Mouse (Mus musculus): ENCODE measurements around the gene Ccdc96.

Gene Ccdc96

DNA sequence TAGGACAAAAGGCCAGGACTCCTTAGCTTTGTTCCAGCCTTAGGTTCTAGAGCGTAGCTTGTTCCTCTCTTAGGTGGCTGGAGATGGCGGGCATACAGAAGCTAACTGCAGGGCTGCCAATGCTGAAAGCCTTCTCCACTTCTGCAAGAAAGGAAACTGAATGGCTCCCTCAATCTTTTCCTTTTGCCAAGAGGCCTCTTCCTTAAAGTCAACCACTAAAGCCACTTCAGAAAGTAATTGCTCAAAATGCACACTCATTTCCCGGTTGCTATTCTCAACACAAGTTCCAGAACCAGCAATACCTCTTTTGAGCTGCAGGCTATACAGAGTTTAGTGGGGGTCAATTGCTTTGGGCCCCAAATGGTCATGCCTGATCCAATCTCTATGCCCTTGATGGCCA is 6.9 kb upstream of the Ccdc96 start:
- DNase-seq = no peak

DNA sequence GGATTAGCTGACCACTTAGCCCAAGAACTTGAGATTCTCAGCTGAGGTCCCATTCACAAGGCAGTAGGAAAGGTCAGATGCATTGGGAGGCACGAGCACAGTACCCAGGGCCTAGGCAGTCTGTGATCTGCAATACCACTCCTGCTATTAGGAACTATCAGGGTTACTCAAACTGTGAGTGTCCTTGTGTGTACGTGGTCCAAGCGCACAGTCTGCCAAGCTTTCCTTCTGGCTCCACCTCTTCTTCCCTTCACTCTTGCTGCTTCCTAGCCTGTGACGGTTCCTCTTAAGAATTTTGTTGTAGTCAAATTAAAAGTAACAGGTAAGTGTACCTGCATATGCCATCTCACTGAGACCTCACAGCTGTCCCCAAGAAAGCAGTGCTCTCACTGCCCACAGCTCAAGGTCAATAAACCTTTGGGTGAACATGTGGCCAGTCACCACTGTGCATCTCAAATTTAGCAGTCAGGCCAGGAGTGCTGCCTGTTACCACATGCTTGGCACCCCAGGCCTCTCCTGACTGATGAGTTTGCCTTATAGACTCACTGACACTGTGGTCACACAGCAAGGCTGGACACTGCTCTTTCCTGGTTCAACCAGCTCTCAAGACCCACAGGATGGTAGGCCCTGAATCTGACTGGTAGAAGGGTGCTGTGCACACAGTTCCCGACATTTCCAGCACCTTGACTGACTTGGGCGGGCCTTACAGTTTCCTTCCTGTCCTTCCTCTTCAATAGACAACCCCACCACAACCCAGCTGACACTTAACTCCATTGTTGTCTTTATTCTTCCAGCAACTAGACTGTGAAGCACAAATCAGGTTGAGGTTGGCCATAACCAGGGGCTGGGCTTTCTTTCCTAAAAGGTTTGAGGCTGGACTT is 5.6 kb upstream of the Ccdc96 start:
- no peak for DNase-seq

GRCm38 (mm10) chr5:36479735-36480134 is 4.7 kb upstream of the Ccdc96 start:
- no peak for DNase-seq

DNA sequence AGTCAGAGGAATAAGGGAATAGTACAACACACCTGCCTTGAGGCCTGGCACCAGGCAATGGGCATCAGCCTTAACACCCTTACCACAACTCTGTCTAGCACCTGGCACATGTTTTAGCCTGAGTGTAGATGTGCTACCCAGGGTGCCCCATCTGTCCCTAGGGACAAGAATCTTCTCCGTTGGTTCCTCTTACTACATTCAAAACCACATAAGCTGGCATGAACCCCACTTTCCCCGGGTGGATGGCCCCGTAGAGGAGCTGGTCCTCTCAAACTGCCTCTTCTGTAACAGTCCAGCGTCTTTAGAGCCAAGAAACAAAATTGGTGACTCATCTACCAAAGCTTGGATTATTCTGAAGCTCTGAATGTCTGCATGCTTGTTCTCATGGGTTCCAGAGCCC is 4.0 kb upstream of the Ccdc96 start:
- no peak for DNase-seq

DNA sequence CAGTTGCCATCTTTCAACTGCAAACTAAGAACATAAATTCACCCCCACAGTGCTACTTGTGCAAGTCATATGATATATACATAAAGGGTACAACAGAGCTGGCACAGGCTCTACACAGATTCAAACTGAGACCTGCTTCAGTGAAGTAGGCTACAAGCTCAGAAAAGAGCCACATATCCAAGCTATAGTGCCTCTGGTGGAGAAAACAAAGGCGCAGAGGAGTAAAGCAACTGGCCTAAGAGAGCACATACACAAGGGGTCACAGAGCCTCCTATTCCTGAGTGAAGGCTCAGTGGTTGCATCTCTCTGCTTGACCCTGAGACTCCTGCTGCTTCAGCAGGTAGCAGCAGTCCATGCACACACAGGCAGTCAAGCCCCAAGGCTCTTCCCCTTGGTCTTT is 3.3 kb upstream of the Ccdc96 start:
- no peak for DNase-seq

- DNase-seq = peak; percentile 69
Measured at GRCm38 (mm10) chr5:36483203-36484101, 936 bp upstream of the Ccdc96 start.

DNA sequence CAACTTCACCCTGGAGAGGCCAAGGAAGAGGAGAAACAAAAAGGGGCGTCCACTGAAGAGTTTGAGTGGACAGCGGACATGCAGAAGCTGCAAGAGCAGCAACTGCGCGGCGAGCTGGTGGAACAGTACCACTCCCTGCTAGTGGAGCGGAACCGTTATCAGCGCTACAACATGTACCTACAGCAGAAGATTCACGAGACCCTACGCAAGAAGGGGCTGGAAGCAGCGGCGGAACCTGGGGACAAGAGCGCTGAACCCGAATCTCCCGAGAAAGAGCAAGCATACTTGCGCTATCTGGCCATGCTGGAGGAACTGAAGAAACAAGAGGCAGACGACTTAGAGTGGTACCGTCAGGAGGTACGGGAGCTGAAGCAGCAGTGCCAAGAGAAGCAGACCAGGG is 918 bp downstream of the Ccdc96 start:
- no peak for DNase-seq

GRCm38 (mm10) chr5:36489225-36489624 is 4.8 kb downstream of the Ccdc96 start:
- no peak for DNase-seq

- DNase-seq = no peak
Measured at GRCm38 (mm10) chr5:36493919-36494318, 9.5 kb downstream of the Ccdc96 start.

DNA sequence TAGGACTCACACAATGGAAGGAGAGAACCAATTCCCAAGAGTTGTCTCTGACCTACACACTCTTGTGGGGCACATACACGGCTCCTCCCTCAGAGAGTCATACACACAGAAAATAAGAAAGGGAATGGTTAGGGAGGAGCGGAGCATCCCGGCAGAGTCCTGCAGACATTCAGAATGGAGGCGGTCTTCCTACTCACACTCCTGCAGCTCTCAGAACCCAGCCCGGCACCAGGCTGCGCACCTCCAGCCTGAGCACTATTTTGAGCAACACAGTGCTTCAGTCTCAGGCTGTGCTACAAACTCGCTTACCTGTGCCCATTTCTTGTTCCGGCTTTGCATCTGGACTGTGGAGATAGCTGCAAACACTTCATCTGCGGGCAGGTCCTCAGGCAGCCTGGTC is 10.3 kb downstream of the Ccdc96 start:
- no peak for DNase-seq

DNA sequence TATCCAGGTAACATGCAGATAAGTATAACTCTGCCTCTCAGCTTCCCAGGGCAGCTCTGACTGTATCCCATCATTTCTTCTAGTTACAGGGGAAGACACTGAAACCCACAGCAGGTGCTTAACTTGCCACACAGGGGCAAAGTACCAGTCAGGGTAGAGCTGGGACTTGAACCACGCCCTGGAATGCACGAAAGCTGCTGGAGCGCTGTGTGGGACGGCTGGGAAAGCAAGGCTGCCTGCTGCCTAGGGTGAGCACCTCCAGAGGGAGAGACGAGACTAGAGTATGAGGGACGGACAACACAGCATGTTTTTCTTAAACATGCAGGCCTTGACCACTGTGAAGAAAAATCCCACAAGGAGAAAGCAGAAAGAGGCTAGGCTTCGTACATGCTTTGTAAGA is 20.8 kb downstream of the Ccdc96 start:
- no peak for DNase-seq

GRCm38 (mm10) chr5:36505643-36506042 is 21.3 kb downstream of the Ccdc96 start:
- DNase-seq = no peak

GRCm38 (mm10) chr5:36508351-36508750 is 24.0 kb downstream of the Ccdc96 start:
- DNase-seq = no peak

GRCm38 (mm10) chr5:36510956-36511355 is 26.6 kb downstream of the Ccdc96 start:
- no peak for DNase-seq

DNA sequence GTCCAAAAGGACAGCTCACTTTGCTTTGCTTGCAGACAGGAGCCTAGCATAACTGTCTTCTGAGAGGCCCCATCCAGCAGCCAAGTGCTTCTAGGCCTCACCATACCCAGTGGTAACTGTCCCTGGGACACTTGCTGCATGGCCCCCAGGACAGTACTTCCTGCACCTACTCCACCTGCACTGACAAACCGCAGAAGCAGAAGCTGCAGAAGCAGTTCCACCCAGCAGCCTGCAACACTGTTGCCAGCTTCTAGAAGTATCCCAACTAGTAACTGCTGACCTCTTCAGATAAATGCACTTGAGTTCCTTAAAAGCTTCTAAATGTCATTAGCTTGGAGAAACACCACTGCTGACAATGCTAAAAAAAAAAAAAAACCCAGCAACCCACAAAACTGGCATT is 30.7 kb downstream of the Ccdc96 start:
- no peak for DNase-seq

- DNase-seq = no peak
Measured at GRCm38 (mm10) chr5:36515558-36515957, 31.2 kb downstream of the Ccdc96 start.

- peak; percentile 50 for DNase-seq
Measured at GRCm38 (mm10) chr5:36517596-36517995, 33.2 kb downstream of the Ccdc96 start.

DNA sequence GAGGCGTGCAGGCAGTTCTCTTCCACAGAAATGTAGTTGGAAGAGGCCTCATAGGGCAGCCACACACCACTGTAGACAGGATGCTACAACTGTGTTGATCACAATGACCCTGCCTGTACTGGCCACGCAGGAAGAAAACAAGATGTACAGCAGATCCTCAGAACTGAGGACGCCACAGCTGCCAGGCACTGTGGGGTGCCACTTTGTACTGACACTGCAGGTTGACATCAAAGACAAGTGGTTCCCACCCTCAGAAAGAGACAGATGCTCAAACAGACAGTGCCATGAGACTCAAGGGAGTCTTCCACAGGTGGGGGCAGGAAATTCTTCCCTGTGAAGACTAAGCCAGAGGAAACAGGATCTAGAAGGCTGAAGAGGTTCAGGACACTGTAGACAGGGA is 35.4 kb downstream of the Ccdc96 start:
- DNase-seq = no peak

DNA sequence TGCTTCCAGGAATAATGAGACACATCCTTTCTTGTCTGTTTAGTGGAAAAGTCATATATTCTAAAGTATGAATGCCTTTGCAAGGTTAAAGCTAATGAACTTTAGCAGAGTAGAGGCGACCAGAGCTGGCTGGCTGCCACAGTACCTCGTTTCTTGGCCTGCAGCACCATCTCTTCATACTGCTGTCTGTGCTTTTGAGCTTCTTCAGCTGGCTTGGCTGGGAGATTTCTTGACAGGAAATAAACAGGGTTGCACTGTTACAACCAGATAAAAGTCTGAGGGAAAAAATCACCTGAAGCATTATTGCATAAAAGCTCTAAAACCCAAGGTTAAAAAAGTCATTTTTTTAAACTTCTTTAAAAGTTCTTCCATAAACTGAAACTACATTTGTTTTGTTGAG is 38.4 kb downstream of the Ccdc96 start:
- DNase-seq = no peak

DNA sequence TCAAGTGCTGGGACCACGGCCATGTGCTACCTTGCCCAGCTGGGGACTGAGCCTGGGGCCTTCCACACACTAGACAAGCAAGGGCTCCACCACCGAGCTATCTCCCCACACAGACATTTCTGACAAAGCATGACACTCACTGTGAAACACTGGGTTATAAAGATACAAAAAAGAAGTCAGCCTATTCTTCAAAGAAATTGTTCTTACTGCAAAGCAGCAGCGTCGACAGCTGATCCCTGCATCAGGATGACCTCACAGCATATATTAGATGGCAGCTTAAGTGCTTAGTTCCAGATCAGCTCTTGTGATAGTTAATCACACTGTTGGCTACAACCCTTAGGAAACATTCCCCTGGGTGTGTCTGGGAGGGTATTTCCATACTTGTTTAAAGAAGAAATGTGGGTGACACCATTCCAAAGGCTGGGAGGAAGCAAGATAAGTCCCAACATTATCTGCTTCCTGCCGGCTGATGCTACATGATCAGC is 38.9 kb downstream of the Ccdc96 start:
- no peak for DNase-seq

DNA sequence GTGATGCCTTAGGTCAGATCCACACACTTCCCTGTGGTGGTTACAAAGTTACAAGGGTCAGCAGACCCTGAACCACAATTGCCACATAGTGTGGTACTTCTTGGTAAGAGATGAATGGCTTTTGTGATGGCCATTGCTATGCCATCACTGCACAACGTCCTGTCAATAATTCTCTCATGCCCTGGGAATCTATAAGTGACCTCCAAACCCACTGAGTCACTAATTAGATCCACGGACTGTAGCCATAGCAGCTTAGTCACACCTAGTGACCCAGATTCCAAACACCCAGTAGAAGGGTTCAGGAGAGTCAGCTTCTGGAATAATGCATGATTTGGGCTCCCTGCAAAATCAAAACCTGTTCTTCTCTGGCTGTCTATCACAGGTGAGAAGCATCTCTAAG is 40.8 kb downstream of the Ccdc96 start:
- no peak for DNase-seq

- no peak for DNase-seq
Measured at GRCm38 (mm10) chr5:36526274-36526673, 41.9 kb downstream of the Ccdc96 start.

- no peak for DNase-seq
Measured at GRCm38 (mm10) chr5:36526921-36527320, 42.5 kb downstream of the Ccdc96 start.

DNA sequence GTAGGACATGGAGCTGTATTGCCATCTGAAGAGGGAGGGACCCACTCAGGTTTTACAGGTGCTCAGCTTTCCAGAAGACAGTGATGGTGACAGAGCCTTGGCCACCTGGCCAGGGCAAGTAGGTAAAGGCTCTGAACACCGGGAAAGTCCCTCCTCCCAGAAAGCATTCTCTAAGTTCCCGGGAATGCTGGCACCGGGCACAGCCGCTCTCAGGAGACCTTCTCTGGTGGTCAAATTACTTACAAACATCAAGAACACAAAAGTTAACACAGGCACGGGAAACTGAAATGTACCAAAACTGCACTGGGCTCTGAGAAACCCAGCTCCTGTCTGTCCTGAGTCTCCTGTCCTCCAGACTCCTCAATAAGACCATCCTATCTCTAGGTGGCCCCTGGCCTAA is 45.3 kb downstream of the Ccdc96 start:
- DNase-seq = no peak

Data from cerebellum, adult 11-12 months (tissue).